Mouse (Mus musculus) c-Kit-positive CD71-positive TER-119-negative erythroid progenitor cells, embryonic 14.5 days (primary cell): ENCODE measurements around the gene Prkacb.
A peak's percentile ranks its signal among the peaks of the same experiment; 100 is the strongest.

Experiments
- DNase-seq: peaks from one replicate; pipeline ENCODE4 v3.0.0-alpha.2; 2013; ENCODE audit warnings: low read depth

Prkacb gene

GRCm38 (mm10) chr3:146719696-146720095, 93.1 kb downstream of the Prkacb start:
- no peak for DNase-seq

DNA sequence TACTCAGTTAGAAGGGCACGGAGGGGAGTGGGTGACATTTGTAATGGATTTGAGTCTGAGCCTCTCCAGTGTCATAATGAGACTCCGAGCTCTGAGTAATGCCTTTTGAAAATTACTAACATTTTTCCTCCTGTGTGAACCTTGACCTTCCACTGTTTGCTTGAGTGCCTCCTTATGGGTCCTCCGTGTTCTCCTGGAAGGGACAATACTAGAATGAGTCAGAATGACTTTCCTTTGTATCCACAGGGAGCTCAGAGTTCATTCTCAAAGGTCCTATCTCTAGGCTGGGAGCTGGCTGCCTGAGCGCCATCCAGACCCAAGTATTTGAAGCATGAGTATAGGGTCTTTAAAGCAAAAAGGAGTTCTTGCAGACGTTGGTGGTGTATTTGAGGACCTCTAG, 94.5 kb downstream of the Prkacb start:
- no peak for DNase-seq

- DNase-seq, result no peak
Measured at GRCm38 (mm10) chr3:146712305-146712704, 100.5 kb downstream of the Prkacb start.

DNA sequence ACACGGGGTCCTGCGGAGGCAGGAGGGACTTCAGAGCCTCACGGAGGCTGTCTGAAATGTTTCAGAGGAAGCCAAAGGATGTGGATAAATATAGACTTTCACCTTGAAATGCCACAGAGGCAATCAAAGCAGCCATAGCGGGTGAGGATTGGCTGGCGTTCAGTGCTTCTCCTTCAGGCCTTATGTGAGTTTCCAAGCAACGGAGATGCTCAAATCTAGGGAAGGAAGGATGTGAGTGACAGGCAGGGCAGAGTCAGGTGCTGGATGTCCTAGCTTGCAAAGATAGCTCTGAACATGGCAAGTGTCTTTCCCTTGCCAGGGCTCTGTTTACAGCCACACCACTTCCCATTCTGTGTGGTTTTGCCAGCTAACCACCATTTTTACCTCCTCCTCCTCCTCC, 101.2 kb downstream of the Prkacb start:
- no peak for DNase-seq

GRCm38 (mm10) chr3:146711084-146711483, 101.7 kb downstream of the Prkacb start:
- DNase-seq, result no peak

DNA sequence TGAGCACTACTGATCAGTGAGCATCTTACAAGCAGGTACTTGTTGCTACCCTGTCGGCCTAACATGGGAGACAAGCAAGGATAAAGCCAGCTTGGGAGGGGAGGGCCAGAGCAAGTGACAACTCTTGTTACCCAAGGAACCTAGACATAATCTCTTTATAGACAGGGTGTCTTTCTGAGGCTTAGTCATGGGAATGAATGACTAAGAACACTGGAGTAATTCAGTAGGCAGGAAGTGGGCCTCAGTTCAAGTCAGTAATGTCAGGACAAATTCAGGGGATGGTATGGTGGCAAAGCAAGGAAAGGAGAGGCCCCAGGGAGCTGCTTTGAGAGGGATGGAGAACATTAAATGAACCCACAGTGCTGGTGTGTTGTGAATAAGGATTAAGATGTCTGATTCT, 103.7 kb downstream of the Prkacb start:
- no peak for DNase-seq

GRCm38 (mm10) chr3:146708381-146708780, 104.4 kb downstream of the Prkacb start:
- no peak for DNase-seq

DNA sequence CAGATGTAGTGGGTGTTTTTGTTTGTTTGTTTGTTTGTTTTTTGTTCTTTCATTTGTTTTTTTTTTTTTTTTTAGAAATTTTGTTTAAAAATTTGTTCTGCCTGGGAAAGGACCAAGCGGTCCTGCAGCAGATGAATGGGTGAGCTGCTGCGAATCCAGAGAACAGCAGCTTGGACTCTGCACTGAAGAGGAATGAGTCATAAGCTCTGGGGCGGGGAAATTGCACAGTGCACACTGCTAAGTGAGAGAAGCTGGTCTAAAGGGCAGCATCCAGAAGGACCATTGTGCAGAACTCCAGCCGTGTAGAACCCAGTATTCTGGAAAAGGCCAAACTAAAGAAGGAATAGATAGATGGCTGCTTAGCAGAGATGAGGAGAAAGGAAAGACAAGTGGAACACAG, 108.7 kb downstream of the Prkacb start:
- DNase-seq, result no peak

- peak; percentile 22 for DNase-seq
Measured at GRCm38 (mm10) chr3:146700051-146700450, 112.7 kb downstream of the Prkacb start.

- peak; percentile 34 for DNase-seq
Measured at GRCm38 (mm10) chr3:146698982-146699381, 113.8 kb downstream of the Prkacb start.

DNA sequence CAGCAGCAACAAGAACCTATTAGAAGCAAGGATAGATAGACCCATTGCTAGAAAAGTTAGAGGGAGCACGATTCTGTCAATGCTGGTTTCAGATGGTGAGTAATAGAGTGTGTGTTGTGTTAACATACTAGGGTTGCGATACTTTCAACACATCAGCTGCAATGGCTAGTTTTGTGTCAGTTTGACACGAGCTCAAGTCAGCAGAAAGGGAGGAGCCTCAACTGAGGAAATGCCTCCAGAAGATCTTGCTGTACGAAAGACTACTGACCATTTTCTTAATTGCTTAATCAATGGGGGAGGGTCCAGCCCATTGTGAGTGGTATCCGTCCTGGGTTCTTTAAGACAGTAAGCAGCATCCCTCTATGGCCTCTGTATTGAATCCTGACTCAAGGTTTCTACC, 120.2 kb downstream of the Prkacb start:
- DNase-seq, result no peak

GRCm38 (mm10) chr3:146687121-146687725, 125.6 kb downstream of the Prkacb start:
- DNase-seq, result no peak

DNA sequence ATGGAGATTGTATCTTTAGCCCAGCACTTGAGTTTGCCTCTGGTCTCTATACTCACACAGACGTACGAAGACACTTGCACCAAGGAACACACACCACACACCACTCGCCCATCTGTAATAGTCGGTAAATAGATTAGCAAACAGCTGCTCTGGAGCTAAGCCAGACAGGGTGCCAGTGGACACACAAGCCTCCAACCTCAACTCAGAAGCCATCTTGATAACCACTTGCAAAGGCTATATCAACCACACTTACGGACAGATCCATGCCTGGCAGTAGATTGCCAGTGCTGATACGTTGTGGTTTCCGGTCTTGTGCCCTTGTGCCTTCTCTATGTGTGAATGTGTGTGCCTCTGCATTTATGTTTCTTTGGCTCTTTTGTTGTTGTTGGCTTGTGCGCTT, 126.4 kb downstream of the Prkacb start:
- no peak for DNase-seq

- no peak for DNase-seq
Measured at GRCm38 (mm10) chr3:146684811-146685675, 127.7 kb downstream of the Prkacb start, which contains the start of gene Samd13. Gene Samd13 (minus strand): TSS chr3:146685592.

DNA sequence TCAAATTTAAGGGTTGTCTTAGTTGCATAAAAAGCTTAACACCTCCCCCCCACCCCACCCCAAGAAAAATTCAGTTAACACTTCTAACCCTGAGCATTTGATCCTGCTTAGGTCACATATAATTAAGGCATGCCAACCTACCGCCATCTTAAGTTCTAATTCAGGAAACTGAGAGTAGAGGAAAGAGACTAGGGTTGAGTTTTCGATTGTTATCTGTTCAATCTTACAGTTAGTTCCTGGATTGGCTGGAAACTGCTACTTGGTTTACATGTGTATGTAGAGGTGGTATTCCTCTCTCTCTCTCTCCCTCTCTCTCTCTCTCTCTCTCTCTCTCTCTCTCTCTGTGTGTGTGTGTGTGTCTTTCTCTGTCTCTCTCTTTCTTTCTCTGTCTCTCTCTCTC, 129.7 kb downstream of the Prkacb start:
- DNase-seq, result no peak

- DNase-seq, result peak; percentile 34
Measured at GRCm38 (mm10) chr3:146682140-146682651, 130.6 kb downstream of the Prkacb start.

DNA sequence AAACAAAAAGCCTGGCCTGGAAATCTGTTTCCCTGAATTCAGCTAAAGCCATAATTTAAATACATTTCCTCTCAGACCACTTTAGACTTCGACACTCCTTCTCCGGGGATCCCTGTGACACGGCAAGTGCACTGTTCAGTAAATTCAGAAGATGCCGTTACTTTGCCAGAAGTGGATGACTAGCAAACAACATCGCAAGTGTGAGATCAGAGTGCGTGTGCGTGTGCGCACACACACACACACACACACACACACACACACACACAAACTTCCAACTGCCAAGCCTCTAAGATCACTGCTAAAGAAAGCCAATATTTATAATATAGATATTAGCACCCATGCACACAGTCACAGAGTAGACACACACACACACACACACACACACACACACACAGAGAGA, 131.1 kb downstream of the Prkacb start:
- no peak for DNase-seq

- DNase-seq, result no peak
Measured at GRCm38 (mm10) chr3:146680625-146681024, 132.2 kb downstream of the Prkacb start.

- no peak for DNase-seq
Measured at GRCm38 (mm10) chr3:146679646-146680045, 133.1 kb downstream of the Prkacb start.
